Mouse (Mus musculus) ES-Bruce4 (cell line): ENCODE measurements at regions not wholly inside any gene's neighbourhood (a gene's known extent, or its start where the extent isn't known, plus 50 kb on each side); places are given as distances from the start of the nearest gene placed in this dataset.

ENCODE experiments used
- CTCF ChIP-seq: IDR thresholded peaks from one replicate; pipeline ENCODE4 v1.8.1; 2011; ENCODE audit warnings: low read depth, low read length
- POLR2A ChIP-seq: IDR thresholded peaks from one replicate; pipeline ENCODE4 v1.8.1; 2011; ENCODE audit warnings: low read length; ENCODE audit not compliant: insufficient read depth

GRCm38 (mm10) chr1:61355241-61355640 is 283.4 kb upstream of the Pard3b start:
- TF ChIP-seq POLR2A (no peak), CTCF (no peak)
